Mouse (Mus musculus): ENCODE data around the gene Rhbdf2. TPM values are rescaled to one million over a fixed set of nuclear protein-coding genes. Genes with fewer than 3 reads are reported as not detected.
A peak's percentile ranks its signal among the peaks of the same experiment; 100 is the strongest.

Gene Rhbdf2
- polyA plus RNA-seq, 1 experiment from 2014 or later: 17.9 TPM

DNA sequence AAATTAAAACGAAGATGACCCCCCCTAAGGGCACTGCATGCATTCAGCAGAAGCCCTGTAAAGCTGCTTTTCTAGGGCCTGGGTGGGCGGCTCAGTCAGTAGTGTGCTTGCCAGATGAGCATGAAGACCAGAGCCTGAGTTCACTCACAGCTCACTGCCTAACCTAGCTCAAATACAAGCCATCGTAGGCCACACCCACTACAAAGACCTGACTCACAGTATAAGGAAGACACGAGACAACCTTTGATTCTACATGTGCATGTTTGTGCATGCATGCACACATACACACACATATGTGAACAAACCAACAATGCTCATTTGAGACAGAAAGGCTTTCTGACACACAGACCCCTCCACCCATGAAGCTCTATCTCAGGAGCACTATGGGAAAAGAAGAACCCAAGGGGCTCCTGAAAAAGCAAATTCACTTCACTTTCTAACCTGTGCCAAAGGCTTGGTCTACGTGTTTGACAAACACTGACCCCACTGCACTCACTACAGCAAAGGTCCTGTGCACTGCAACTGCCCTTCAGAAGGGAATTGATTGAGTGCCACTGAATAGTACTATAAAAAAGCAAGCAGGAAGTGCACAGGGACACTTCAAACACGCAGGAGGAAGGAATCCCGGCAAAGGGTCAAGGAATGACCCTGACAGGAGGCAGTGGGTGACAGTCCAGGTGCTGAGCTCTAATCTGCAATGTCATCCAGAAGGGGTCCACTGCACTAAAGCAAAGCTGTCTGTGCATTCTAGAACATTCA is 61.4 kb downstream of the Rhbdf2 start:
- Histone ChIP-seq H3K4me1 (replicated peaks; ENCODE audit: control insufficient read depth, insufficient read depth, low read length) (peaks cover 4% of the 10 kb centered on the region), H3K27ac (ENCODE audit: low read length) (no peak overlapping the region), H3K9me3 (ENCODE audit: control insufficient read depth, low read length) (no peaks in the 10 kb centered on the region), H3K4me3 (ENCODE audit: low read length) (no peak overlapping the region), H3K9ac (ENCODE audit: low read length) (no peak overlapping the region; the same call in 1 of the 2 replicates), H3K4me2 (ENCODE audit: low read depth, low read length) (no peak overlapping the region), H3K27me3 (ENCODE audit: control insufficient read depth, insufficient read depth, low read depth, low read length) (no peaks in the 10 kb centered on the region), H3K36me3 (ENCODE audit: control insufficient read depth, insufficient read depth, low read length) (no peaks in the 10 kb centered on the region)
- no peak; the same call in 1 of the 2 replicates for ATAC-seq (ENCODE audit: low read depth)
- WGBS: 41% methylated on average over 7 of the region's 7 CpGs

DNA sequence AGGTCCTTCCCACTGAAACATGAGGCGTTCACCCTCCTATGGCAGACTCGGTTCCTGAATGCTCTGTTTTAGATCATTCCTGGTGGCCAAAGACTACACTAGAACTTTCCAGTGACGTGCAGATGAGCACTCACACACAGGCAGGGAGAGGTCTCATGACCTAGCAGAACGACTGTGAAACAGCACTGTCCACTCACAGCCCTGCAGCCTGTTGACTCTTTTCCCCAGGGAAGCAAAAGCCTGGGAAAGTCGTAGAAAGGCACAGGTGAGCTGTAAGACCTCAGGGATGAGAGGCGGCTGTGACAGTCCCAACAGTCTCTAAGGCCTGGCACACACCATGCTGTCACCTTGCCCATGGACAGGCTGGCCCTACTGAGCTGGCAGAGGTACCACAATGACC is 70.5 kb downstream of the Rhbdf2 start:
- ATAC-seq (ENCODE audit: low read depth): no peak
- H3K27me3 ChIP-seq (ENCODE audit: control insufficient read depth, insufficient read depth, low read depth, low read length): no peaks in the 10 kb centered on the region
- H3K4me3 ChIP-seq (ENCODE audit: low read length): no peak overlapping the region
- no peaks in the 10 kb centered on the region for H3K9me3 ChIP-seq (ENCODE audit: control insufficient read depth, low read length)
- H3K36me3 ChIP-seq (ENCODE audit: control insufficient read depth, insufficient read depth, low read length): no peaks in the 10 kb centered on the region
- H3K9ac ChIP-seq (ENCODE audit: low read length): no peak overlapping the region
- H3K4me1 ChIP-seq (replicated peaks; ENCODE audit: control insufficient read depth, insufficient read depth, low read length): peaks cover 11% of the 10 kb centered on the region
- H3K27ac ChIP-seq (ENCODE audit: low read length): no peak overlapping the region
- WGBS: 41% methylated on average over 6 of the region's 6 CpGs
- no peak overlapping the region for H3K4me2 ChIP-seq (ENCODE audit: low read depth, low read length)

DNA sequence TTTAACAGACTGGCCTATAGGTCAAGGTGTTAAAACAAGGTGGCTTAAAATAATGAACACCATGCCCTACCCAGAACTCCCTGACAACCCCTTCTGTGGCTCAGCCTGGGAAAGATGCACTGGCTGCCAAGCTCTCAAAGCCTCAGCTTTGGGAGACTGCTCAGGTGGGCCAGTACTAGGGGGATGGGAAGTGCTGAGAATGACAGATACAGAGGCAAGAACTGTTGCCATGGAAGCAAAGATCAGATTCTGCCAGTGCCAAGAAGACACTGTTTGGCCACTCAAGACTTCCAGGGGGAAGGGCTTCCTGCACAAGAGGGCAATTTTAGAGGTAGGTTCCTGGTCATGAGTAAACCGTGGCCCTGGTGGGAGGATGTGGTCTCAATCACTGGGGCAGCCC is 71.2 kb downstream of the Rhbdf2 start:
- Histone ChIP-seq H3K36me3 (ENCODE audit: control insufficient read depth, insufficient read depth, low read length) (no peaks in the 10 kb centered on the region), H3K4me3 (ENCODE audit: low read length) (no peak overlapping the region), H3K27me3 (ENCODE audit: control insufficient read depth, insufficient read depth, low read depth, low read length) (no peaks in the 10 kb centered on the region), H3K27ac (ENCODE audit: low read length) (no peak overlapping the region), H3K9ac (ENCODE audit: low read length) (no peak overlapping the region), H3K4me1 (replicated peaks; ENCODE audit: control insufficient read depth, insufficient read depth, low read length) (peaks cover 18% of the 10 kb centered on the region), H3K4me2 (ENCODE audit: low read depth, low read length) (no peak overlapping the region), H3K9me3 (ENCODE audit: control insufficient read depth, low read length) (no peaks in the 10 kb centered on the region)
- 33% methylated on average over 1 of the region's 1 CpGs for WGBS
- no peak for ATAC-seq (ENCODE audit: low read depth)

DNA sequence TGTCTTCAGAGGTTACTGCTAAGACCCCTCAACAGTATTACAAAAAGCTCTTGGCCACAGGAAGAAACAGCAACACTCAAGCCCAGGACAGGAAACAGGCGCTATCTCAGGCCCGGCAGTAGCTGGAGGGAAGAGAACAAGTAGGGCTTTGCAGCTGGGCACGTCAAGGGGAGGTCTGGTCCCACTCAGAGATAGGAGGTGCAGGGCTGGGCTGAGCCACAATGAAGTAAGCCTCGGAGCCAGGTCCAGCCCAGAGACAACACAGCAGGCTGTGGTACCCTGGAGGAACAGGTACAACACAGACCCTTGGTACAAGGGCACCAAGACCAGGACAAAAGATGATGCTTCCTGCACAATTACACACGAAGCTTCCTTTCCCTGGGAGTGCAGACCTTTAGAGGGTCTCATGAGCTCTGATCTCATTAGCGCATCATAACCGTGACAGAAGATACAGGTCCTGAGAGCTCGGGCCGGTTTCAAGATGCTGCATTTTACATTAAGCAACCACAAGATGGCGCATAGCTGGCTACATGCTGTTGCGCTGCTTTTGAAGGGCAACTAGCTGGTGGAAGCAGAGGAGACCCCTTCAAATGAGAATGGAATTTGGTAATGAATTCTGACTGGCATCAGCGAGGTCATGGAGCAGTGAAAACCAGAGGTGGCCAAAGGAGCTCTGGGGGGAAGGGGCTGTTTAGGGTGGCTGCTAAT is 72.5 kb downstream of the Rhbdf2 start:
- Histone ChIP-seq H3K9me3 (ENCODE audit: control insufficient read depth, low read length) (no peaks in the 10 kb centered on the region), H3K4me1 (replicated peaks; ENCODE audit: control insufficient read depth, insufficient read depth, low read length) (peaks cover 30% of the 10 kb centered on the region), H3K27ac (ENCODE audit: low read length) (no peak overlapping the region), H3K4me3 (ENCODE audit: low read length) (no peak overlapping the region), H3K4me2 (ENCODE audit: low read depth, low read length) (no peak overlapping the region), H3K9ac (ENCODE audit: low read length) (no peak overlapping the region), H3K36me3 (ENCODE audit: control insufficient read depth, insufficient read depth, low read length) (no peaks in the 10 kb centered on the region), H3K27me3 (ENCODE audit: control insufficient read depth, insufficient read depth, low read depth, low read length) (no peaks in the 10 kb centered on the region)
- ATAC-seq (ENCODE audit: low read depth): 0 out of 2 replicates have a peak, but pooled peaks have one; percentile 20
- 29% methylated on average over 12 of the region's 12 CpGs for WGBS

DNA sequence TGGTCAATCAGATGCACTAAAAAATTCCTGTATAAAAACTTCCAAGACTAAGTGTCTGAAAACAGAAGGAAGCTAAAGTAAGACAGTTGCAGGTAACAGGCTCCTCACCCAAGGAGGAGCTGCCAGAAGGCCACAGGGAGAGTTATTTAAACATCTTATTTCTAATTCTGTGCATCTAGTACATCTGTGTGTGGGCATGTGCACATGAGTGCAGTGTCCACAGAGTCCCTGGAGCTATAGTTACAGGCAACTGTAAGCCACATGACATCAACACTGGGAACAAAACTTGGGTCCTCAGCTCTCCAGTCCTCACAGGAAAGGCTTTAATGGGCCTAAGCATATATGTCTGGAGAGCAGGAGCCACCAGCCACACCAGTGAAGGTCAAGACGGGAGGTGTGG is 74.6 kb downstream of the Rhbdf2 start:
- no peak for ATAC-seq (ENCODE audit: low read depth)
- 82% methylated on average over 1 of the region's 1 CpGs for WGBS
- Histone ChIP-seq H3K36me3 (ENCODE audit: control insufficient read depth, insufficient read depth, low read length) (no peaks in the 10 kb centered on the region; the same call in 1 of the 2 replicates), H3K4me1 (replicated peaks; ENCODE audit: control insufficient read depth, insufficient read depth, low read length) (peaks cover 31% of the 10 kb centered on the region), H3K4me2 (ENCODE audit: low read depth, low read length) (no peak overlapping the region), H3K27me3 (ENCODE audit: control insufficient read depth, insufficient read depth, low read depth, low read length) (no peaks in the 10 kb centered on the region), H3K4me3 (ENCODE audit: low read length) (no peak overlapping the region), H3K9ac (ENCODE audit: low read length) (no peak overlapping the region), H3K9me3 (ENCODE audit: control insufficient read depth, low read length) (no peaks in the 10 kb centered on the region), H3K27ac (ENCODE audit: low read length) (no peak overlapping the region)

DNA sequence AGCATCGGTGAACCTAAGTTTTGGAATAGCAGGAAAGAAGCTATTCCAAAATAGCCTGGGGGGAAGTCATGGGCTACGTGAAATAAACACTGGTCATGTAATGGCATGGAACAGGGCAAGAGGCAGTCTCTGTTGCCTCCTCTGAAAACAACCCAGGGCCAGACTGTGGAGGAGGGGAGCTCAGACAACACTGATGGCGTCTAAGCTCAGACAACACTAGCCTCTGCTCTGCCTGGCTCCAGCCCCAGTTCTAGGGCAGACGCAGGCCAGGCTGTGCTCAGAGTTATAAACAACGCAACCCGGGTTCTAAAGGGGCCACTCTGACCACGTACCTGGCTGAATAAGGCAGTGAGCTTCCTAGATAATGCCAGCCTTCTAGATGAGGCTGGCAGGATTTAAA is 76.1 kb downstream of the Rhbdf2 start:
- Histone ChIP-seq H3K4me1 (replicated peaks; ENCODE audit: control insufficient read depth, insufficient read depth, low read length) (peaks cover 29% of the 10 kb centered on the region), H3K36me3 (ENCODE audit: control insufficient read depth, insufficient read depth, low read length) (peaks cover 6% of the 10 kb centered on the region), H3K27me3 (ENCODE audit: control insufficient read depth, insufficient read depth, low read depth, low read length) (no peaks in the 10 kb centered on the region), H3K4me3 (ENCODE audit: low read length) (no peak overlapping the region), H3K9ac (ENCODE audit: low read length) (peak overlapping the region; percentile 25; the same call in 1 of the 2 replicates), H3K27ac (ENCODE audit: low read length) (peak overlapping the region; percentile 71), H3K4me2 (ENCODE audit: low read depth, low read length) (no peak overlapping the region), H3K9me3 (ENCODE audit: control insufficient read depth, low read length) (no peaks in the 10 kb centered on the region)
- 42% methylated on average over 7 of the region's 7 CpGs for WGBS
- ATAC-seq (ENCODE audit: low read depth): peak; percentile 85

DNA sequence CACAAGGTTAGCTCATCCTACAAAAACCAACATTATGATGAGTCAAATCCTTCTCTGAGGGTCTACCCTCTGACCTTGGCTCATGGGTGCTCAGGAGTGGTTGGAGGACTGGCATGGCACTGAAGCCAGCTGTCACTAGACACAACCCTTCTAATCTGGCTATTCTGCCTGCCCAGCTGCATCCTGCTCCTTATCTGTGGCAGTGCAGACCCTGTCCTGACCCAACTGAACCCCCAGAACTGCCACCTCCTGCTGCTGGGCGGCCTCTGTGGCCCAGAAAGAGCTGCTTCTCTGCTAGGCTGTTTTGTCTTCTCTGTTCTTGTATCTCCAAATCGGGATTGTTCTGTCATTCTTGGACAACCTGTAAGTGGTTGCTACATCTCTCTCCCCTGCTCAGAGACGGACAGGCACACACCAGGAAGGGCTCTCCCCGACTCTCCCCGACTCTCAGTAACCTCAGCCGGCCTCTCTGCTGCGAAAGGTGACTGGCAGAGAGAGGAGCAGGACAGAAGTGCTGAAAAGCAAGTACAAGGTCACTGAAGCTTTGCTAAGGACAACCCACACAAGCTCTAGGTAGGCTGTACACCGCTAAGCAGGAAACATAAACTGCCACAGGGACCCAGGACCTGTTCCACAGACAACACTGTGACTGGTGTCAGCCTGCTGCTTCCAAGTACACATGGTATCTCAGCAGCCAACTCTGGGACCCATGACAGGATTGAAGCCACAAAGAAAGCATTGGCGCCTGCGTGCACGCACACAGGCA is 77.4 kb downstream of the Rhbdf2 start:
- Histone ChIP-seq H3K4me1 (replicated peaks; ENCODE audit: control insufficient read depth, insufficient read depth, low read length) (peaks cover 26% of the 10 kb centered on the region), H3K9ac (ENCODE audit: low read length) (no peak overlapping the region), H3K27me3 (ENCODE audit: control insufficient read depth, insufficient read depth, low read depth, low read length) (no peaks in the 10 kb centered on the region), H3K4me3 (ENCODE audit: low read length) (no peak overlapping the region), H3K36me3 (ENCODE audit: control insufficient read depth, insufficient read depth, low read length) (peaks cover 13% of the 10 kb centered on the region), H3K4me2 (ENCODE audit: low read depth, low read length) (no peak overlapping the region), H3K27ac (ENCODE audit: low read length) (peak overlapping the region; percentile 35), H3K9me3 (ENCODE audit: control insufficient read depth, low read length) (no peaks in the 10 kb centered on the region)
- ATAC-seq (ENCODE audit: low read depth): no peak
- WGBS: 76% methylated on average over 11 of the region's 11 CpGs

DNA sequence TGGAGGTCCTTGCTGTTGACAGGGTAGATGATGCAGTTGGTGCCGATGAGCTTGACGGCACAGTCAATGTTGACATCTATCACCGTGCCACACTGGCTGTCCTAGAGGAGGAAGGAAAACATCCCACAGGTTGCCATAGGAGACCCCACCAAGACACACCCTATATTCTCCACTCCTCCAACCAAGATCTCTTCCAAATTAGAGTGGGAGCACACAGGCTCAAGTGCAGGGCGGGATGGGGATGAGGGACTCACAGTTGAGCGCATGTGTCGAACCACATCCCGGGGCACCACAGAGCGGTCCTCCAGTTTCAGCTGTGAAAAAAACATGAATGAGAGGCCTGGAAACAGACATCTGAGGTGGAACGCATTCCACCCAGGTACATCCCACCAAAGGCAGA is 78.0 kb downstream of the Rhbdf2 start:
- peaks cover 23% of the 10 kb centered on the region for H3K4me1 ChIP-seq (replicated peaks; ENCODE audit: control insufficient read depth, insufficient read depth, low read length)
- ATAC-seq (ENCODE audit: low read depth): no peak

More for the DNA sequence above, 78.0 kb downstream of the Rhbdf2 start:
- Histone ChIP-seq H3K4me2 (ENCODE audit: low read depth, low read length) (no peak overlapping the region), H3K36me3 (ENCODE audit: control insufficient read depth, insufficient read depth, low read length) (peaks cover 17% of the 10 kb centered on the region), H3K9me3 (ENCODE audit: control insufficient read depth, low read length) (no peaks in the 10 kb centered on the region), H3K4me3 (ENCODE audit: low read length) (no peak overlapping the region), H3K27me3 (ENCODE audit: control insufficient read depth, insufficient read depth, low read depth, low read length) (no peaks in the 10 kb centered on the region), H3K27ac (ENCODE audit: low read length) (no peak overlapping the region), H3K9ac (ENCODE audit: low read length) (no peak overlapping the region)
- 94% methylated on average over 9 of the region's 9 CpGs for WGBS

All from lung, embryonic 16.5 days (tissue).